Mouse (Mus musculus) gastrocnemius, adult 2 months (tissue): ENCODE data around the gene Omp. TPM values are rescaled to one million over a fixed set of nuclear protein-coding genes. Genes with fewer than 3 reads are reported as not detected.

Experiments used
- DNase-seq: peaks from one replicate; pipeline ENCODE4 v3.0.0; 2022
- H3K27ac ChIP-seq: fragments of 200-600 bp; 2 replicates; pipeline ENCODE4 v1.8.1; 2022; ENCODE audit warnings: mild to moderate bottlenecking
- H3K4me3 ChIP-seq: fragments of 200-600 bp; 2 replicates; pipeline ENCODE4 v1.8.1; 2022; ENCODE audit warnings: mild to moderate bottlenecking, moderate library complexity
- CTCF ChIP-seq: fragments of 200-600 bp; IDR thresholded peaks from 2 replicates; pipeline ENCODE4 v1.8.1; 2022; ENCODE audit warnings: antibody characterized with exemption, mild to moderate bottlenecking, moderate library complexity
- intact Hi-C: fragments of 180-260 bp; cut with DNase I; formaldehyde crosslinking; loops from one replicate; pipeline ENCODE4 v1.15.1; 2025
- total RNA-seq, 2 experiments: library from RNA; stranded (reverse); gene quantifications; 2 replicates each; pipeline ENCODE4 v1.2.3; 2021

Omp gene
- total RNA-seq, 2 experiments from 2014 or later: 0.17 TPM; not detected in 1

- H3K27ac ChIP-seq: no peak overlapping the region
- no peak overlapping the region for H3K4me3 ChIP-seq
- no peak for DNase-seq
- intact Hi-C loops: no loop called here
- no peak for TF ChIP-seq CTCF
Observed at GRCm38 (mm10) chr7:98162239-98162638, 16.9 kb upstream of the Omp start.

- TF ChIP-seq CTCF: no peak
- Histone ChIP-seq H3K4me3 (no peak overlapping the region), H3K27ac (no peak overlapping the region)
- DNase-seq: no peak
- intact Hi-C loops: no loop called here
Observed at GRCm38 (mm10) chr7:98160041-98160740, 14.9 kb upstream of the Omp start.

- intact Hi-C loops: loop anchor here (5.0 kb wide), 2 partner anchors 34 to 184 kb away; no protein-coding TSS in a partner anchor
- TF ChIP-seq CTCF: no peak
- Histone ChIP-seq H3K27ac (no peak overlapping the region), H3K4me3 (no peak overlapping the region)
- no peak for DNase-seq
Observed at GRCm38 (mm10) chr7:98158481-98158880, 13.2 kb upstream of the Omp start.

GRCm38 (mm10) chr7:98157636-98158332 is 12.5 kb upstream of the Omp start:
- Histone ChIP-seq H3K4me3 (no peak overlapping the region), H3K27ac (no peak overlapping the region)
- DNase-seq: no peak
- no peak for TF ChIP-seq CTCF
- intact Hi-C loops: loop anchor here (5.0 kb wide), 2 partner anchors 35 to 185 kb away; no protein-coding TSS in a partner anchor

GRCm38 (mm10) chr7:98156280-98156665 is 11.0 kb upstream of the Omp start:
- DNase-seq: no peak
- intact Hi-C loops: loop anchor here (5.0 kb wide), 2 partner anchors 36 to 186 kb away; no protein-coding TSS in a partner anchor
- Histone ChIP-seq H3K27ac (no peak overlapping the region), H3K4me3 (no peak overlapping the region)
- no peak for TF ChIP-seq CTCF

GRCm38 (mm10) chr7:98155546-98156279 is 10.4 kb upstream of the Omp start:
- no peak overlapping the region for H3K27ac ChIP-seq
- H3K4me3 ChIP-seq: no peak overlapping the region
- intact Hi-C loops: loop anchor here (5.0 kb wide), 2 partner anchors 37 to 187 kb away; no protein-coding TSS in a partner anchor
- TF ChIP-seq CTCF: peak; percentile 76
- DNase-seq: peak; percentile 74

GRCm38 (mm10) chr7:98153892-98154291 is 8.6 kb upstream of the Omp start:
- DNase-seq: no peak
- no peak for TF ChIP-seq CTCF
- Histone ChIP-seq H3K4me3 (no peak overlapping the region), H3K27ac (no peak overlapping the region)
- intact Hi-C loops: no loop called here

GRCm38 (mm10) chr7:98153345-98153744 is 8.0 kb upstream of the Omp start:
- intact Hi-C loops: no loop called here
- no peak for DNase-seq
- Histone ChIP-seq H3K4me3 (no peak overlapping the region), H3K27ac (no peak overlapping the region)
- peak; percentile 27 for TF ChIP-seq CTCF

GRCm38 (mm10) chr7:98152400-98152799 is 7.1 kb upstream of the Omp start:
- DNase-seq: peak; percentile 51
- intact Hi-C loops: no loop called here
- H3K27ac ChIP-seq: no peak overlapping the region
- H3K4me3 ChIP-seq: no peak overlapping the region
- no peak for TF ChIP-seq CTCF

- peak; percentile 26; the same call in 1 of the 2 replicates for TF ChIP-seq CTCF
- DNase-seq: no peak
- no peak overlapping the region for H3K27ac ChIP-seq
- intact Hi-C loops: no loop called here
- no peak overlapping the region for H3K4me3 ChIP-seq
Observed at GRCm38 (mm10) chr7:98150525-98150924, 5.2 kb upstream of the Omp start.

- Histone ChIP-seq H3K4me3 (no peak overlapping the region), H3K27ac (no peak overlapping the region)
- DNase-seq: no peak
- intact Hi-C loops: no loop called here
- no peak for TF ChIP-seq CTCF
Observed at GRCm38 (mm10) chr7:98149802-98150201, 4.5 kb upstream of the Omp start.

- Histone ChIP-seq H3K4me3 (no peak overlapping the region), H3K27ac (no peak overlapping the region)
- intact Hi-C loops: no loop called here
- DNase-seq: no peak
- no peak for TF ChIP-seq CTCF
Observed at GRCm38 (mm10) chr7:98148721-98149407, 3.6 kb upstream of the Omp start.
